Mouse (Mus musculus): ENCODE measurements around the gene Thoc7. TPM values are rescaled to one million over a fixed set of nuclear protein-coding genes. Genes with fewer than 3 reads are reported as not detected.

The Thoc7 gene
- total RNA-seq, 2 experiments from 2014 or later, result 106 to 114 TPM

GRCm38 (mm10) chr14:13944686-13945085 is 17.0 kb downstream of the Thoc7 start:
- DNase-seq (ENCODE audit: low spot score in 2 of 2), result no peak

- DNase-seq (ENCODE audit: low spot score in 2 of 2), result no peak
Observed at GRCm38 (mm10) chr14:13934052-13934371, 27.6 kb downstream of the Thoc7 start.

GRCm38 (mm10) chr14:13933290-13934051 is 28.2 kb downstream of the Thoc7 start:
- no peak for DNase-seq (ENCODE audit: low spot score in 2 of 2)

- DNase-seq (ENCODE audit: low spot score in 2 of 2), result peak; percentile 42 to 79
Observed at GRCm38 (mm10) chr14:13917630-13918029, 44.0 kb downstream of the Thoc7 start.

GRCm38 (mm10) chr14:13917208-13917607 is 44.4 kb downstream of the Thoc7 start:
- no peak for DNase-seq (ENCODE audit: low spot score in 2 of 2)

- DNase-seq (ENCODE audit: low spot score in 2 of 2), result no peak
Observed at GRCm38 (mm10) chr14:13915207-13915606, 46.4 kb downstream of the Thoc7 start.

GRCm38 (mm10) chr14:13914387-13915082 is 47.1 kb downstream of the Thoc7 start, which contains the start of gene Gm281:
TSS of gene Gm281 (minus strand) at chr14:13914478.
- no peak for DNase-seq (ENCODE audit: low spot score in 2 of 2)

GRCm38 (mm10) chr14:13910148-13910547 is 51.5 kb downstream of the Thoc7 start:
- no peak for DNase-seq (ENCODE audit: low spot score in 2 of 2)

GRCm38 (mm10) chr14:13907145-13907544 is 54.5 kb downstream of the Thoc7 start:
- no peak for DNase-seq (ENCODE audit: low spot score in 2 of 2)

- DNase-seq (ENCODE audit: low spot score in 2 of 2), result no peak
Observed at GRCm38 (mm10) chr14:13906461-13906860, 55.2 kb downstream of the Thoc7 start.

- DNase-seq (ENCODE audit: low spot score in 2 of 2), result peak; percentile 44 to 71
Observed at GRCm38 (mm10) chr14:13901611-13902067, 60.0 kb downstream of the Thoc7 start.

Other genes with a start within 250 kb of the Thoc7 start
- gene Gm281, start 47.4 kb downstream of the Thoc7 start, total RNA-seq (2021), result not detected
- gene Atxn7, start 412 bp downstream of the Thoc7 start, total RNA-seq (2021), result 10 to 100 TPM; 19.1 to 20.0 TPM
- gene Psmd6, start 159.1 kb upstream of the Thoc7 start, total RNA-seq (2021), result 100 to 1,000 TPM; 130 to 132 TPM
- gene Olfr720, start 225.0 kb upstream of the Thoc7 start, total RNA-seq (2021), result not detected

Data from layer of hippocampus, postnatal 14 days (tissue).